Mouse (Mus musculus) limb, embryonic 14.5 days (tissue): ENCODE data around the gene Xkr7. TPM values are rescaled to one million over a fixed set of nuclear protein-coding genes. Genes with fewer than 3 reads are reported as not detected.

Experiments used
- ATAC-seq: fragments of 200-750 bp; cut with Nextera tagmentation; 2 replicates; pipeline ENCODE4 v1.8.0; 2017; ENCODE audit warnings: low read depth, moderate number of reproducible peaks, moderate TSS enrichment; ENCODE audit not compliant: low FRiP score
- DNase-seq: peaks from one replicate; pipeline ENCODE4 v3.0.0-alpha.2; 2015; ENCODE audit warnings: low spot score
- H3K27ac ChIP-seq: fragments of 300-500 bp; sonication (generic); replicated peaks from 2 replicates; pipeline ENCODE4 v1.5.1; 2014; ENCODE audit warnings: low read depth, mild to moderate bottlenecking, low read length, moderate library complexity, mixed read lengths
- H3K27me3 ChIP-seq: fragments of 300-500 bp; sonication (generic); 2 replicates; pipeline ENCODE4 v1.6.1; 2014; ENCODE audit warnings: low read length, mixed read lengths; ENCODE audit not compliant: control insufficient read depth, insufficient read depth
- H3K36me3 ChIP-seq: fragments of 300-500 bp; sonication (generic); 2 replicates; pipeline ENCODE4 v1.6.1; 2014; ENCODE audit warnings: mild to moderate bottlenecking, low read length, moderate library complexity, mixed read lengths; ENCODE audit not compliant: control insufficient read depth, insufficient read depth
- H3K4me1 ChIP-seq: fragments of 300-500 bp; sonication (generic); 2 replicates; pipeline ENCODE4 v1.6.1; 2014; ENCODE audit warnings: antibody characterized with exemption, low read length, mixed read lengths; ENCODE audit not compliant: control insufficient read depth, insufficient read depth
- H3K4me2 ChIP-seq: fragments of 300-500 bp; sonication (generic); replicated peaks from 2 replicates; pipeline ENCODE4 v1.6.1; 2014; ENCODE audit warnings: low read depth, mild to moderate bottlenecking, low read length, moderate library complexity; ENCODE audit not compliant: severe bottlenecking
- H3K4me3 ChIP-seq: fragments of 300-500 bp; sonication (generic); replicated peaks from 2 replicates; pipeline ENCODE4 v1.5.1; 2014; ENCODE audit warnings: low read length
- H3K9ac ChIP-seq: fragments of 300-500 bp; sonication (generic); 2 replicates; pipeline ENCODE4 v1.6.1; 2014; ENCODE audit warnings: mild to moderate bottlenecking, low read depth, low read length, moderate library complexity; ENCODE audit not compliant: severe bottlenecking
- H3K9me3 ChIP-seq: fragments of 300-500 bp; sonication (generic); 2 replicates; pipeline ENCODE4 v1.6.1; 2016; ENCODE audit warnings: low read length; ENCODE audit not compliant: control insufficient read depth
- POLR2A ChIP-seq: fragments of 200-500 bp; IDR thresholded peaks from 2 replicates; pipeline ENCODE4 v1.8.0; 2012; ENCODE audit warnings: inconsistent platforms, mild to moderate bottlenecking, moderate library complexity, borderline replicate concordance; ENCODE audit not compliant: insufficient read depth, insufficient read length; ENCODE audit errors: extremely low read depth
- WGBS: fragments of 180-500 bp; shearing (Covaris S2); extraction: QIAGEN DNeasy Blood & Tissue Kit; methylation state at CpG from one replicate; pipeline ENCODE4 v1.1.7; 2014; 5-methylcytosine and 5-hydroxymethylcytosine counted together
- polyA plus RNA-seq, 2 experiments: library from polyadenylated mRNA; depleted of rRNA in 1 of 2; stranded (reverse) in 1 of 2; unstranded in 1 of 2; fragments of >200 nt; fragmentation: Nextera tagmentation in 1 of 2; extraction: Ambion mirVana in 1 of 2; gene quantifications; 2 replicates each; pipeline versions ENCODE4 v1.2.1 to v1.2.3; 2012 to 2014

The Xkr7 gene
- polyA plus RNA-seq, 2 experiments, result 0.03 TPM; not detected in 1

DNA sequence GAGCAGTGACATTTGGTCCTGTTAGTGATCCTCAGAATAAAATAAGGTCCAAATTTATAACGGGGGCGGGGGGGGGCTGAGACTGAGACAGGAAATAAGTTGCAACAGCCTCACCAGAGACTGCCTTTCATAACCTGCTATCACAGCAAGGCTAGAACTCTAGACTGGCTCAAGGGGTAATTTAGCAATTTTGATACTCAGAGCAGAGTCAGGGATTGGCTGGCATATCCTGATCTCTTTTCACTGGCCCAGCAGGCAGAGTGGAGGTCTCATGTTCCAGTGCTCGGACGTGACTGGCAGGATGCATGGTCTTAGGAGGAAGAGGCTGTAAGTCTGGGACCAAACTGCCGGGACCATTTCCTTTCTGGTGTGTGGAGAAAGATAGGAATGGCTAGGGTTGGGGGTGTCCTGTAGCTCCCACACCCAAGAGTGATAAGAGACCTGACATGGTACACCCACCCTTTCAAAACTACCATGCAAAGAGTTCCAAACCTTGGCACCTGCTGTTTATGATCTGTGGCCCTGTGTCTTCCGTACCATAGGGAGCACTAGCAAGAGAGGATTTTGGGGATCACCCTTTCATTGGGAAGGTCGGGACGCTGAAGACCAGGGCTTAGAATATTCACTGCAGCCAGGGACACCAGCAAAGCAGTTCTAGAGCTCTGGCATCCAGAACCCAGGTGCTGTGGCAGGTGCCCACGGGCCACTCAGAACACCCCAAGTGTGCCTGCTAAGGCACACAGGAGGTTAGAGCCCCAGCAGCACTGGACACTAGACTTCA is 32.7 kb downstream of the Xkr7 start:
- Histone ChIP-seq H3K9ac (no peak overlapping the region), H3K27me3 (0 out of 2 replicates have a peak, but pooled peaks cover 6% of the 10 kb centered on the region), H3K4me2 (no peak overlapping the region), H3K4me3 (no peak overlapping the region), H3K27ac (no peak overlapping the region), H3K4me1 (no peaks in the 10 kb centered on the region), H3K9me3 (no peaks in the 10 kb centered on the region), H3K36me3 (no peaks in the 10 kb centered on the region)
- TF ChIP-seq POLR2A, result no peak
- no peak for ATAC-seq
- no peak for DNase-seq
- WGBS, result 73% methylated on average over 9 of the region's 9 CpGs

GRCm38 (mm10) chr2:153065747-153066508 is 34.3 kb downstream of the Xkr7 start, which contains the start of gene Ccm2l:
Ccm2l (plus strand) TSS chr2:153065955.
- Histone ChIP-seq H3K27ac (no peak within 1 kb of the TSS), H3K36me3 (no peaks in the 10 kb centered on the region), H3K4me3 (no peak within 1 kb of the TSS), H3K9me3 (no peaks in the 10 kb centered on the region), H3K9ac (no peak within 1 kb of the TSS), H3K27me3 (peaks cover 21% of the 10 kb centered on the region), H3K4me1 (no peaks in the 10 kb centered on the region), H3K4me2 (no peak within 1 kb of the TSS)
- DNase-seq, result no peak
- 48% methylated on average over 12 of the region's 12 CpGs for WGBS
- TF ChIP-seq POLR2A, result no peak
- ATAC-seq, result no peak

DNA sequence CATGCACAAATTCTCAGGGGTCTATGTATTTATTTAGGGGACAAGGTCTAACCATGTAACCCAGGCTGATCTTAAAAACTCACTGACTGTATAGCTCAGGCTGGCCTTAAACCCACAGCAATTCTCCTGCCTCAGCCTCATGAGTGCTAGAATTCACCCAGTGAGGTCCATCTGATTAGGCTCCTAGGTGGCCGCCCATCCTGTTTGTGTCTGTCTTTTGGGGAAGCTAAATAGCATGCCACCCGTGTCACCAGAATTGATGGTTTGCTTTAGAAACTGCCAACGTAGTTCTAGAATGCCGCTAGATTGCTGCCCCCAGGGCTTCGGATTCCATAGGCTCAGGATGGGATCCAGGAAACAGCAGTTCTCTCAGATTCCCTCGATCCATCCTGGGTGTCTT is 35.3 kb downstream of the Xkr7 start:
- no peak for TF ChIP-seq POLR2A
- no peak overlapping the region for H3K27ac ChIP-seq
- H3K9me3 ChIP-seq, result no peaks in the 10 kb centered on the region
- no peaks in the 10 kb centered on the region for H3K36me3 ChIP-seq
- H3K27me3 ChIP-seq, result peaks cover 31% of the 10 kb centered on the region
- ATAC-seq, result no peak
- H3K9ac ChIP-seq, result no peak overlapping the region
- H3K4me3 ChIP-seq, result no peak overlapping the region
- H3K4me1 ChIP-seq, result no peaks in the 10 kb centered on the region
- H3K4me2 ChIP-seq, result no peak overlapping the region
- DNase-seq, result no peak
- 41% methylated on average over 6 of the region's 6 CpGs for WGBS

DNA sequence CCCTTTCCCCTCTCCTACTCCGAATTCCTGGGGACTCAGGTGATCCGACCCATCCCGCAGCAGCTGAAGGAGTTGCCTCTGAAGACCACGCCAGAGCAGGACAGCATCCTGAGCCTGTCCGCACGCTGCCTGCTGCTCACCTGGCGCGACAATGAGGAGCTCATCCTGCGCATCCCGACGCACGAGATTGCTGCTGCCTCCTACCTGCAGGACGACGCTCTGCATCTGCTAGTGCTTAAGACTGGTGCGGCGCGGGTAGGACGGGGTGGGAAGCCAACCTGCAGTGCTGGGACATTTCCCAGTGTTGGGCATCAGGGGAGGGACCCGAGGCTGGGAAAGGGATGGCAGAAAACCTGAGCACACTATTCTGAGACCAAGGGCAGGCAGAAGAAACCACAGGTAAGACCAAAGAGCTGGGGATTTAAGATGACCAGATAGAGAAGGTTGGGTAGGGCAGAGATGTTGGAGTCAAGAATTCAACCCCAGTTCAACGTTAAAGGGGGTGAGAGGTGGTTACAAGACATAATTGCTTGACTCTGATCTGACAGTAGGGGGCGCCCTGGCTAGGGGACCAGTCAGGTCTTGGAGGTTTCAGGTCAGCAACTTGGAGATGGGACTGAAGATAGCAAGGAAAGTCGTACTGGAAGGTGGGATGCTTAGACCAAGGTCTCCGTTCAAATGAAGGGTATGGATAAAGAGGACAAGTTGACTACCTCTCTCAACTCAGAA is 39.3 kb downstream of the Xkr7 start:
- Histone ChIP-seq H3K9me3 (no peaks in the 10 kb centered on the region), H3K4me2 (no peak overlapping the region), H3K9ac (no peak overlapping the region), H3K27me3 (peaks cover 46% of the 10 kb centered on the region), H3K4me1 (no peaks in the 10 kb centered on the region), H3K4me3 (no peak overlapping the region; the same call in 1 of the 2 replicates), H3K36me3 (no peaks in the 10 kb centered on the region), H3K27ac (no peak overlapping the region)
- ATAC-seq (no peak), DNase-seq (no peak)
- 9% methylated on average over 23 of the region's 23 CpGs for WGBS
- TF ChIP-seq POLR2A, result no peak
